Mouse (Mus musculus) G1E-ER4 (cell line): ENCODE measurements around the gene Mlip. TPM values are rescaled to one million over a fixed set of nuclear protein-coding genes. Genes with fewer than 3 reads are reported as not detected.

ENCODE experiments used
- GATA1 ChIP-seq: IDR thresholded peaks from one replicate; pipeline ENCODE4 v1.8.0; 2012; ENCODE audit warnings: low read length, inconsistent platforms
- polyA plus RNA-seq: library from polyadenylated mRNA; stranded (reverse); fragments of >175 nt; gene quantifications from 2 replicates; pipeline ENCODE4 v1.2.3, GENCODE M21; 2012

Mlip gene
- polyA plus RNA-seq, 1 experiment = not detected

- no peak for TF ChIP-seq GATA1
Measured at GRCm38 (mm10) chr9:77148518-77149257, 204.1 kb downstream of the Mlip start.

- TF ChIP-seq GATA1 = no peak
Measured at GRCm38 (mm10) chr9:77119735-77120134, 233.0 kb downstream of the Mlip start.

GRCm38 (mm10) chr9:77096886-77097285, 255.9 kb downstream of the Mlip start:
- no peak for TF ChIP-seq GATA1

- no peak for TF ChIP-seq GATA1
Measured at GRCm38 (mm10) chr9:77071676-77072075, 281.1 kb downstream of the Mlip start.

GRCm38 (mm10) chr9:77056611-77057010, 296.2 kb downstream of the Mlip start:
- no peak for TF ChIP-seq GATA1

- no peak for TF ChIP-seq GATA1
Measured at GRCm38 (mm10) chr9:77054426-77055193, 298.2 kb downstream of the Mlip start.

Other genes with a start within 250 kb of the Mlip start
- gene Lrrc1, start 191.9 kb upstream of the Mlip start, polyA plus RNA-seq = not detected in 2 replicates